Comparison of ENCODE assay signal across 8 mouse cellular contexts in the genomic region with DNA sequence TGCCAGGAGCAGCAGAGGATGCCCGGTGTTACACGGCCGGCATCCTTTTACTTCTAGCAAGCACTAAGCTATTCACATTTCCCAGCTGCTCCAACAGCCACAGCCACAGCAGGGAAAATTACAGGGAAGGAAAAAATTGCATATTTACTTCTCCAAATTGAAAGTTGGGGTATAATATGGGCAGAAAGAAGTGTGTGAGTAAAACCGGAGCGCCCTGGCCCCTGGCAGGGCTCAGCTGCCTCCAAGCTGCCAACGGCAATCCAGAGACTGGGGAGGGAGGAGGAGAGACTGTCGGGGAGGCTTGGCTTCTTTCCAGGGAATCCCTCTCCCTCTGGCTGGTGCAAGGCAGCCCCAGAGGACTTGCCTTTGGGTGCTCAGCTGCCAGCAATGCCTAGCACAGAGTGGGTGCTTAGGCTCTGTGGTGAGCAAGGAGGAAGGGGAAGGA. TPM values are rescaled to one million over a fixed set of nuclear protein-coding genes. Genes with fewer than 3 reads are reported as not detected.
DNase-seq lines count a peak whose midpoint lies in the region; ATAC-seq lines count a peak whose summit lies in the region.

No protein-coding gene starts in this region.

- no peak overlapping the region for H3K4me3 ChIP-seq in neural tube, embryonic 12.5 days

- H3K36me3 ChIP-seq in neural tube, embryonic 12.5 days = no peaks in the 10 kb centered on the region

- WGBS in neural tube, embryonic 12.5 days = 62% methylated on average over 7 of the region's 7 CpGs

- no peak overlapping the region for H3K27ac ChIP-seq in neural tube, embryonic 12.5 days

- 0 out of 2 replicates have a peak overlapping the region, but pooled peaks have one; percentile 0 for H3K9ac ChIP-seq in neural tube, embryonic 12.5 days

- H3K4me1 ChIP-seq in neural tube, embryonic 12.5 days = peaks cover 25% of the 10 kb centered on the region; the same call in 1 of the 2 replicates

- ATAC-seq in neural tube, embryonic 12.5 days (ENCODE audit: low FRiP score, low read depth) = 0 out of 2 replicates have a peak, but pooled peaks have one; percentile 22

- no peaks in the 10 kb centered on the region for H3K27me3 ChIP-seq in neural tube, embryonic 12.5 days (replicated peaks)

- no peak overlapping the region for H3K4me2 ChIP-seq in neural tube, embryonic 12.5 days (replicated peaks)

- no peaks in the 10 kb centered on the region for H3K9me3 ChIP-seq in neural tube, embryonic 12.5 days

- peak; percentile 44 for DNase-seq in adrenal gland, adult 2 months
- DNase-seq in adrenal gland, postnatal 4 days (ENCODE audit: low spot score in 2 of 2) = no peak
- DNase-seq in neural tube, embryonic 10.5 days (ENCODE audit: extremely low spot score, low spot score) = no peak
- peak; percentile 57 to 66 for DNase-seq in layer of hippocampus, postnatal 10 days (ENCODE audit: low spot score in 2 of 2)
- DNase-seq in right cerebral cortex, postnatal 25 days = peak; percentile 50
- DNase-seq in gastrocnemius, postnatal 25 days = no peak
- no peak for DNase-seq in thymus, adult 18-20 months

RNA-seq across cellular contexts. Expression of gene Chst8, which starts 53.1 kb away (rescaled TPM):
- total RNA-seq in adrenal gland, adult 2 months (2021) = 10 to 100 TPM; 10.6 to 11.4 TPM
- 21.3 and 26.9 TPM in 2 replicates for polyA plus RNA-seq in adrenal gland, adult 2 months (2012; rRNA removed)
- 10 to 100 TPM in 1 of 2 experiments, 1 to 10 TPM in 1; 8.5 to 14.8 TPM for total RNA-seq in adrenal gland, postnatal 4 days (2021)
- 33.8 and 42.4 TPM in 2 replicates for polyA plus RNA-seq in neural tube, embryonic 12.5 days (2016; fragmentation: Nextera tagmentation; extraction: Ambion mirVana)
- 10 to 100 TPM; 24.0 to 34.8 TPM for total RNA-seq in layer of hippocampus, postnatal 10 days (2021)
- total RNA-seq in gastrocnemius, postnatal 25 days (2021) = under 1 TPM; 0.13 to 0.43 TPM

Comparison
In these comparisons a context has a peak if more than half of its experiments do, and no peak if none do; other contexts are left out.
1. DNase-seq: peak in adrenal gland, adult 2 months (single experiment), layer of hippocampus, postnatal 10 days (2 of 2) and right cerebral cortex, postnatal 25 days (single experiment); none in adrenal gland, postnatal 4 days (0 of 2), neural tube, embryonic 10.5 days (single experiment), gastrocnemius, postnatal 25 days (single experiment) and thymus, adult 18-20 months (0 of 2).
2. RNA of gene Chst8, which starts 53.1 kb away (total RNA-seq): 24.0 to 34.8 TPM in layer of hippocampus, postnatal 10 days, 8.5 to 14.8 TPM in adrenal gland, postnatal 4 days and 10.6 to 11.4 TPM in adrenal gland, adult 2 months; 0.13 to 0.43 TPM in gastrocnemius, postnatal 25 days; every median in the first group is over 4 times any median in the second.